Mouse (Mus musculus) cerebellum, adult 2 months (tissue): ENCODE data around the gene Kmt5a. TPM values are rescaled to one million over a fixed set of nuclear protein-coding genes. Genes with fewer than 3 reads are reported as not detected.
"Not testable (repeated sequence)": the region's sequence is repeated elsewhere in the genome, so short reads cannot be mapped to it uniquely, and the experiment has no call there.

ENCODE experiments used
- DNase-seq, 2 experiments: peaks; one replicate each; pipeline ENCODE4 v3.0.0; 2021
- H3K27ac ChIP-seq: fragments of 200-500 bp; 2 replicates; pipeline ENCODE4 v1.5.1; 2012; ENCODE audit warnings: low read length, control low read depth, inconsistent platforms; ENCODE audit not compliant: insufficient read depth
- H3K27me3 ChIP-seq: fragments of 200-500 bp; 2 replicates; pipeline ENCODE4 v1.6.1; 2012; ENCODE audit warnings: inconsistent platforms, mild to moderate bottlenecking, low read length, moderate library complexity; ENCODE audit not compliant: control insufficient read depth, insufficient read depth
- H3K4me1 ChIP-seq: fragments of 200-500 bp; 2 replicates; pipeline ENCODE4 v1.6.1; 2011; ENCODE audit warnings: low read length; ENCODE audit not compliant: control insufficient read depth, insufficient read depth
- H3K4me3 ChIP-seq: fragments of 200-500 bp; replicated peaks from 2 replicates; pipeline ENCODE3; 2011; ENCODE audit warnings: mild to moderate bottlenecking, low read depth, low read length, control low read depth; ENCODE audit not compliant: insufficient read depth
- CTCF ChIP-seq: fragments of 200-500 bp; IDR thresholded peaks from 2 replicates; pipeline ENCODE4 v1.5.1; 2011; ENCODE audit warnings: low read depth, mild to moderate bottlenecking, control low read depth, low read length, moderate library complexity, borderline replicate concordance; ENCODE audit not compliant: insufficient read depth
- POLR2A ChIP-seq: fragments of 200-500 bp; IDR thresholded peaks from 2 replicates; pipeline ENCODE4 v1.6.1; 2011; ENCODE audit warnings: low read length, control low read depth, borderline replicate concordance; ENCODE audit not compliant: insufficient read depth
- WGBS: fragments of 180-500 bp; shearing (Covaris S2); methylation state at CpG from one replicate; pipeline ENCODE4 v1.1.7; 2018; 5-methylcytosine and 5-hydroxymethylcytosine counted together
- polyA plus RNA-seq: library from polyadenylated mRNA; depleted of rRNA; stranded (reverse); fragments of >200 nt; gene quantifications from 2 replicates; pipeline ENCODE4 v1.2.3, GENCODE M21; 2012

Kmt5a gene
- polyA plus RNA-seq, 1 experiment, result 61.6 TPM

- Histone ChIP-seq H3K27ac (no peak overlapping the region), H3K27me3 (no peaks in the 10 kb centered on the region), H3K4me3 (no peak overlapping the region), H3K4me1 (no peaks in the 10 kb centered on the region; the same call in 1 of the 2 replicates)
- no peak for TF ChIP-seq POLR2A
- TF ChIP-seq CTCF, result no peak
- no peak for DNase-seq
- WGBS, result 88% methylated on average over 4 of the region's 4 CpGs
Observed at GRCm38 (mm10) chr5:124492618-124493017, 52.9 kb downstream of the Kmt5a start.

GRCm38 (mm10) chr5:124493455-124493854 lies 53.7 kb downstream of the Kmt5a start:
- no peak for DNase-seq
- no peak overlapping the region for H3K4me3 ChIP-seq
- no peaks in the 10 kb centered on the region; the same call in 1 of the 2 replicates for H3K4me1 ChIP-seq
- H3K27me3 ChIP-seq, result no peaks in the 10 kb centered on the region
- WGBS, result 83% methylated on average over 11 of the region's 11 CpGs
- no peak overlapping the region for H3K27ac ChIP-seq
- TF ChIP-seq CTCF (no peak), POLR2A (no peak)

DNA sequence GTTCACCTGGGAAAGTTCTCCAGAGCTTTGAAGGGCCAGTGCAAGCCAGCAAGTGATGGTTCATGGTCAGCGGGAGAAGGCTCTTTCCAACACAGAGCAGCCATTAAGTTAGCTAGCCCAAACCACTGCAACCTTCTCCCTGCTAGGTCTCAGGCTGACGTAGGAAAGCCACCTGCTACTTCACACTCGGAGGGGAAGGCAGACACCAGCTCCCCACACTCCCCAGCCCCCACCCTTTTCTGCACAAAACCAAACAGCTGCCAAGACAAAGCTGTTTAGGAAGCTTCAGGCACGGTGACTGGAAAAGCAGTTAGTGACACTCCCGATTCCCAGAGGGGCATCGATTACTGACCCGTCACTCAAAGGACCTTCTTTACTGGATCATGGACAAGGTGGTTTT lies 55.8 kb downstream of the Kmt5a start:
- no peak for TF ChIP-seq POLR2A
- TF ChIP-seq CTCF, result no peak
- no peak for DNase-seq
- Histone ChIP-seq H3K27me3 (no peaks in the 10 kb centered on the region), H3K27ac (no peak overlapping the region), H3K4me3 (no peak overlapping the region), H3K4me1 (no peaks in the 10 kb centered on the region)
- WGBS, result 42% methylated on average over 7 of the region's 7 CpGs

GRCm38 (mm10) chr5:124496614-124497514 lies 57.1 kb downstream of the Kmt5a start:
- WGBS, result 73% methylated on average over 15 of the region's 15 CpGs
- H3K4me3 ChIP-seq, result no peak overlapping the region
- TF ChIP-seq CTCF (no peak), POLR2A (no peak)
- H3K4me1 ChIP-seq, result no peaks in the 10 kb centered on the region
- H3K27ac ChIP-seq, result no peak overlapping the region
- no peaks in the 10 kb centered on the region for H3K27me3 ChIP-seq
- DNase-seq, result no peak

- Histone ChIP-seq H3K27ac (no peak overlapping the region), H3K4me3 (no peak overlapping the region), H3K4me1 (no peaks in the 10 kb centered on the region), H3K27me3 (no peaks in the 10 kb centered on the region)
- TF ChIP-seq CTCF (no peak), POLR2A (no peak)
- WGBS, result 65% methylated on average over 9 of the region's 9 CpGs
- no peak for DNase-seq
Observed at GRCm38 (mm10) chr5:124498221-124498876, 58.6 kb downstream of the Kmt5a start.

- no peak overlapping the region for H3K4me3 ChIP-seq
- TF ChIP-seq CTCF (no peak), POLR2A (no peak)
- H3K27ac ChIP-seq, result no peak overlapping the region
- no peak for DNase-seq
- H3K4me1 ChIP-seq, result no peaks in the 10 kb centered on the region
- WGBS, result 39% methylated on average over 5 of the region's 5 CpGs
- no peaks in the 10 kb centered on the region for H3K27me3 ChIP-seq
Observed at GRCm38 (mm10) chr5:124499001-124499400, 59.3 kb downstream of the Kmt5a start.

DNA sequence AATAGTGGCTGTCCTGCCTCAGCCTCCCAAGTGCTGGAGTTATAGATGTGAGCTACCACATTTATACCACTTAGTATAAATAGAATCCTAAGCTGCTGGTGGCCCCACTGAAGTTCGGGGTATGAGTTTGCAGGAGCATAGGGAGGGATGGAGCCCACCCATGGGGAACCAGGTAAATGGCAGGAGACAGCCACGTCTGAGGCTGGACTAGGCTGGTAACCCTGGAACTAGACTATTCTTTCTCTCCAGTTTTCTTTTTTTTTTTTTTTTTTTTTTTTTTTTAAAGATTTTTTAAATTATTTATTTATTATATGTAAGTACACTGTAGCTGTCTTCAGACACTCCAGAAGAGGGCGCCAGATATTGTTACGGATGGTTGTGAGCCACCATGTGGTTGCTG lies 60.3 kb downstream of the Kmt5a start:
- WGBS, result 80% methylated on average over 3 of the region's 4 CpGs
- DNase-seq, H3K27me3 ChIP-seq, H3K27ac ChIP-seq, H3K4me3 ChIP-seq, H3K4me1 ChIP-seq: not testable (repeated sequence)

GRCm38 (mm10) chr5:124500573-124500972 lies 60.8 kb downstream of the Kmt5a start:
- DNase-seq, result no peak
- TF ChIP-seq CTCF, result no peak
- no peak for TF ChIP-seq POLR2A
- H3K27me3 ChIP-seq, result no peaks in the 10 kb centered on the region
- no peaks in the 10 kb centered on the region for H3K4me1 ChIP-seq
- 89% methylated on average over 3 of the region's 3 CpGs for WGBS
- no peak overlapping the region for H3K4me3 ChIP-seq
- H3K27ac ChIP-seq, result no peak overlapping the region
